Mouse (Mus musculus): ENCODE results near the gene St6gal1.
"Not testable (repeated sequence)": the region's sequence is repeated elsewhere in the genome, so short reads cannot be mapped to it uniquely, and the experiment has no call there.

St6gal1 gene

GRCm38 (mm10) chr16:23224671-23225068 is at the start of gene St6gal1:
St6gal1 (plus strand) TSS chr16:23224740.
- peak; percentile 81 for DNase-seq (ENCODE audit: low read depth)

- DNase-seq (ENCODE audit: low read depth), result no peak
Observed at GRCm38 (mm10) chr16:23174855-23175254, 49.7 kb upstream of the St6gal1 start.

- DNase-seq (ENCODE audit: low read depth), result no peak
Observed at GRCm38 (mm10) chr16:23175956-23176355, 48.6 kb upstream of the St6gal1 start.

GRCm38 (mm10) chr16:23177856-23178255 is 46.7 kb upstream of the St6gal1 start:
- DNase-seq (ENCODE audit: low read depth), result no peak

- DNase-seq (ENCODE audit: low read depth), result no peak
Observed at GRCm38 (mm10) chr16:23178796-23179195, 45.7 kb upstream of the St6gal1 start.

GRCm38 (mm10) chr16:23179436-23179835 is 45.1 kb upstream of the St6gal1 start:
- not testable (repeated sequence) for DNase-seq (ENCODE audit: low read depth)

- DNase-seq (ENCODE audit: low read depth), result no peak
Observed at GRCm38 (mm10) chr16:23181054-23181453, 43.5 kb upstream of the St6gal1 start.

GRCm38 (mm10) chr16:23181487-23181886 is 43.1 kb upstream of the St6gal1 start:
- no peak for DNase-seq (ENCODE audit: low read depth)

- DNase-seq (ENCODE audit: low read depth), result no peak
Observed at GRCm38 (mm10) chr16:23181942-23182597, 42.5 kb upstream of the St6gal1 start.

- DNase-seq (ENCODE audit: low read depth), result no peak
Observed at GRCm38 (mm10) chr16:23185824-23186223, 38.7 kb upstream of the St6gal1 start.

- no peak for DNase-seq (ENCODE audit: low read depth)
Observed at GRCm38 (mm10) chr16:23186418-23186817, 38.1 kb upstream of the St6gal1 start.

GRCm38 (mm10) chr16:23187983-23188382 is 36.6 kb upstream of the St6gal1 start:
- DNase-seq (ENCODE audit: low read depth), result no peak

- peak; percentile 42 for DNase-seq (ENCODE audit: low read depth)
Observed at GRCm38 (mm10) chr16:23189612-23190011, 34.9 kb upstream of the St6gal1 start.

GRCm38 (mm10) chr16:23191560-23192242 is 32.8 kb upstream of the St6gal1 start:
- no peak for DNase-seq (ENCODE audit: low read depth)

- DNase-seq (ENCODE audit: low read depth), result no peak
Observed at GRCm38 (mm10) chr16:23195618-23196017, 28.9 kb upstream of the St6gal1 start.

- DNase-seq (ENCODE audit: low read depth), result no peak
Observed at GRCm38 (mm10) chr16:23196296-23196695, 28.2 kb upstream of the St6gal1 start.

GRCm38 (mm10) chr16:23196791-23197190 is 27.7 kb upstream of the St6gal1 start:
- no peak for DNase-seq (ENCODE audit: low read depth)

- no peak for DNase-seq (ENCODE audit: low read depth)
Observed at GRCm38 (mm10) chr16:23201498-23201897, 23.0 kb upstream of the St6gal1 start.

- DNase-seq (ENCODE audit: low read depth), result no peak
Observed at GRCm38 (mm10) chr16:23214314-23214713, 10.2 kb upstream of the St6gal1 start.

- DNase-seq (ENCODE audit: low read depth), result no peak
Observed at GRCm38 (mm10) chr16:23215241-23215900, 9.2 kb upstream of the St6gal1 start.

- no peak for DNase-seq (ENCODE audit: low read depth)
Observed at GRCm38 (mm10) chr16:23216366-23216765, 8.2 kb upstream of the St6gal1 start.

- DNase-seq (ENCODE audit: low read depth), result peak; percentile 62
Observed at GRCm38 (mm10) chr16:23218313-23218712, 6.2 kb upstream of the St6gal1 start.

Measured in NIH3T3 (cell line).